Mouse (Mus musculus) intestine, embryonic 15.5 days (tissue): ENCODE data around the gene Nsf. TPM values are rescaled to one million over a fixed set of nuclear protein-coding genes. Genes with fewer than 3 reads are reported as not detected.
"Not testable (repeated sequence)": the region's sequence is repeated elsewhere in the genome, so short reads cannot be mapped to it uniquely, and the experiment has no call there.

Experiments
- ATAC-seq: fragments of 200-750 bp; cut with Nextera tagmentation; 2 replicates; pipeline ENCODE4 v1.8.0; 2017; ENCODE audit warnings: moderate TSS enrichment, moderate library complexity
- H3K27ac ChIP-seq: fragments of 300-500 bp; sonication (generic); 2 replicates; pipeline ENCODE4 v1.5.1; 2015; ENCODE audit warnings: mild to moderate bottlenecking, inconsistent platforms
- H3K27me3 ChIP-seq: fragments of 300-500 bp; sonication (generic); replicated peaks from 2 replicates; pipeline ENCODE4 v1.6.1; 2015; ENCODE audit warnings: inconsistent platforms
- H3K36me3 ChIP-seq: fragments of 300-500 bp; sonication (generic); 2 replicates; pipeline ENCODE4 v1.6.1; 2015; ENCODE audit warnings: inconsistent platforms
- H3K4me1 ChIP-seq: fragments of 300-500 bp; sonication (generic); replicated peaks from 2 replicates; pipeline ENCODE4 v1.6.1; 2015; ENCODE audit warnings: inconsistent platforms
- H3K4me2 ChIP-seq: fragments of 300-500 bp; sonication (generic); replicated peaks from 2 replicates; pipeline ENCODE4 v1.6.1; 2015; ENCODE audit warnings: mild to moderate bottlenecking, inconsistent platforms
- H3K4me3 ChIP-seq: fragments of 300-500 bp; sonication (generic); replicated peaks from 2 replicates; pipeline ENCODE4 v1.5.1; 2015; ENCODE audit warnings: inconsistent platforms
- H3K9ac ChIP-seq: fragments of 300-500 bp; sonication (generic); 2 replicates; pipeline ENCODE4 v1.6.1; 2015; ENCODE audit warnings: inconsistent platforms
- H3K9me3 ChIP-seq: fragments of 300-500 bp; sonication (generic); 2 replicates; pipeline ENCODE4 v1.6.1; 2016; ENCODE audit warnings: inconsistent platforms
- WGBS: fragments of 180-500 bp; shearing (Covaris S2); methylation state at CpG from one replicate; pipeline ENCODE4 v1.1.7; 2015; 5-methylcytosine and 5-hydroxymethylcytosine counted together
- polyA plus RNA-seq: library from polyadenylated mRNA; unstranded; fragments of >200 nt; fragmentation: Nextera tagmentation; extraction: Ambion mirVana; gene quantifications from 2 replicates; pipeline ENCODE4 v1.2.1, GENCODE M21; 2015

Nsf gene
- 47.9 and 50.0 TPM in 2 replicates for polyA plus RNA-seq

- Histone ChIP-seq H3K9ac (peak within 1 kb of the TSS; percentile 93), H3K27ac (peak within 1 kb of the TSS; percentile 36; the same call in 1 of the 2 replicates), H3K27me3 (no peaks in the 10 kb centered on the region), H3K4me2 (peak within 1 kb of the TSS; percentile 75), H3K36me3 (no peaks in the 10 kb centered on the region), H3K9me3 (no peaks in the 10 kb centered on the region), H3K4me1 (0 out of 2 replicates have a peak, but pooled peaks cover 8% of the 10 kb centered on the region), H3K4me3 (peak within 1 kb of the TSS; percentile 84)
- under 1% methylated on average over 52 of the region's 53 CpGs for WGBS
- peak; percentile 97 for ATAC-seq
Measured at GRCm38 (mm10) chr11:103953896-103954292, at the start of gene Nsf. TSS of gene Nsf (minus strand) at chr11:103954056.

- H3K9me3 ChIP-seq = no peaks in the 10 kb centered on the region
- no peaks in the 10 kb centered on the region for H3K27me3 ChIP-seq
- no peak overlapping the region for H3K4me2 ChIP-seq
- H3K4me3 ChIP-seq = no peak overlapping the region
- no peaks in the 10 kb centered on the region for H3K36me3 ChIP-seq
- no peaks in the 10 kb centered on the region for H3K4me1 ChIP-seq
- no peak overlapping the region for H3K27ac ChIP-seq
- no peak for ATAC-seq
- no peak overlapping the region for H3K9ac ChIP-seq
- WGBS = 65% methylated on average over 9 of the region's 9 CpGs
Measured at GRCm38 (mm10) chr11:104003397-104003796, 49.5 kb upstream of the Nsf start.

- WGBS = 84% methylated on average over 5 of the region's 5 CpGs
Measured at GRCm38 (mm10) chr11:104002191-104002590, 48.3 kb upstream of the Nsf start.

DNA sequence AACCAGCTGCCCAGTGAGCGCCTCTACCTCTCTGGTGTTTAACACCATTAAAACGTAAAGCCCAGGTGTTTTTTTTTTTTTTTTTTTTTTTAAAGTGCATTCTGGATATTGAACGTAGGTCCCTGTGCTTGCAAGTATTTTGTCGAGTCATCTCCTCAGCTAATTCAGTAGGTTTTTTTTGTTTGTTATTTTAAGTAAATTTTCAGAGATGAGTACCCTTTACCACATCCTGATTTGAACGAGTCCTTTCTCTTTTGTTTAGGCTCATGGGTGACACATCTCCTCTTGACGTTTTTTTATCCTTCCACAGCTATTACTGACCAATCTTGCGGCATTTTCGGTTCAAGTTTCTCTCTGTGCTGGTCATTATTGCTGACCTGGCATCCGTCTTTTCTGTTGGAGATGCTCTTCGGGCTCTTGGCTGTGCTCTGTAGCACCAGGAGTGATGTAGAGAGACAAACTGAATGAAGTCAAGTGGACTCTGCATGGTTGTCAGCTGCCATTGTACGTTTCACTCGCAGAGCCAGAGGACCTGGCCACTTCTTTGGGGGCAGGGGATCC is 47.6 kb upstream of the Nsf start:
- no peak for ATAC-seq
- Histone ChIP-seq H3K4me1 (no peaks in the 10 kb centered on the region), H3K4me2 (no peak overlapping the region), H3K9ac (no peak overlapping the region), H3K9me3 (no peaks in the 10 kb centered on the region), H3K27ac (no peak overlapping the region), H3K4me3 (no peak overlapping the region), H3K36me3 (no peaks in the 10 kb centered on the region), H3K27me3 (no peaks in the 10 kb centered on the region)
- 77% methylated on average over 12 of the region's 12 CpGs for WGBS

More at GRCm38 (mm10) chr11:104002191-104002590, 48.3 kb upstream of the Nsf start:
- no peak overlapping the region for H3K4me3 ChIP-seq
- H3K4me1 ChIP-seq = no peaks in the 10 kb centered on the region
- H3K4me2 ChIP-seq = no peak overlapping the region
- no peak overlapping the region for H3K9ac ChIP-seq
- H3K36me3 ChIP-seq = no peaks in the 10 kb centered on the region
- H3K27me3 ChIP-seq = no peaks in the 10 kb centered on the region
- no peaks in the 10 kb centered on the region for H3K9me3 ChIP-seq
- no peak overlapping the region for H3K27ac ChIP-seq
- no peak for ATAC-seq

- no peaks in the 10 kb centered on the region for H3K36me3 ChIP-seq
- H3K27ac ChIP-seq = no peak overlapping the region
- H3K4me3 ChIP-seq = no peak overlapping the region
- H3K9ac ChIP-seq = no peak overlapping the region
- H3K27me3 ChIP-seq = no peaks in the 10 kb centered on the region
- no peaks in the 10 kb centered on the region for H3K4me1 ChIP-seq
- H3K9me3 ChIP-seq = no peaks in the 10 kb centered on the region
- no peak for ATAC-seq
- no peak overlapping the region for H3K4me2 ChIP-seq
- 72% methylated on average over 9 of the region's 9 CpGs for WGBS
Measured at GRCm38 (mm10) chr11:104000667-104001394, 47.0 kb upstream of the Nsf start.

DNA sequence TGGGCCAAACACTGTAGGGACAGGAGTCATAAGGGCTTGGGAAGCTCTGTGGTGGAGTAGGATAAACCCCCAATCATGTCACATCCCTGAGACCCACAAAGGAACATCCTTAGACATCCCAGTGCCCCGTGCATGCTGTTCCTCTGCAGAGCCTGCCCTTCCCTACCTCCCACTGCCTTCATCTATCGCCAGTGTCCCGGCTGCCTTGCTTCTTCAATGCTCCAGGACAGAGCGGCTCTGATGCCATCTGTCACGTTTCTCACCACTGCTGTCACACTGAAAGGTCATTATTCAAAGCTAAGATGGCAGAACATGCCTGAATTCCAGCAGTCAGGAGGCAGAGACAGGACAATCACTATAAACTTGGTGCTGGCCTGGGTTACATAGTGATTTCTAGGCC is 44.9 kb upstream of the Nsf start:
- no peak overlapping the region for H3K9ac ChIP-seq
- WGBS = 67% methylated on average over 5 of the region's 5 CpGs
- H3K4me3 ChIP-seq = no peak overlapping the region
- no peaks in the 10 kb centered on the region for H3K9me3 ChIP-seq
- no peaks in the 10 kb centered on the region for H3K27me3 ChIP-seq
- H3K4me1 ChIP-seq = no peaks in the 10 kb centered on the region
- no peak for ATAC-seq
- no peaks in the 10 kb centered on the region for H3K36me3 ChIP-seq
- H3K4me2 ChIP-seq = no peak overlapping the region
- no peak overlapping the region for H3K27ac ChIP-seq

GRCm38 (mm10) chr11:103997385-103997784 is 43.5 kb upstream of the Nsf start:
- no peak overlapping the region for H3K4me2 ChIP-seq
- H3K4me1 ChIP-seq = no peaks in the 10 kb centered on the region
- no peak for ATAC-seq
- 14% methylated on average over 5 of the region's 5 CpGs for WGBS
- no peak overlapping the region for H3K9ac ChIP-seq
- no peaks in the 10 kb centered on the region for H3K9me3 ChIP-seq
- H3K4me3 ChIP-seq = no peak overlapping the region
- no peaks in the 10 kb centered on the region for H3K36me3 ChIP-seq
- H3K27me3 ChIP-seq = no peaks in the 10 kb centered on the region
- no peak overlapping the region for H3K27ac ChIP-seq

GRCm38 (mm10) chr11:103992638-103993037 is 38.8 kb upstream of the Nsf start:
- 61% methylated on average over 4 of the region's 4 CpGs for WGBS
- H3K9ac ChIP-seq = no peak overlapping the region
- no peaks in the 10 kb centered on the region for H3K36me3 ChIP-seq
- H3K4me2 ChIP-seq = no peak overlapping the region
- H3K4me3 ChIP-seq = no peak overlapping the region
- no peak overlapping the region for H3K27ac ChIP-seq
- no peaks in the 10 kb centered on the region for H3K9me3 ChIP-seq
- H3K4me1 ChIP-seq = no peaks in the 10 kb centered on the region
- no peak for ATAC-seq
- no peaks in the 10 kb centered on the region for H3K27me3 ChIP-seq

GRCm38 (mm10) chr11:103990049-103990557 is 36.2 kb upstream of the Nsf start:
- H3K9me3 ChIP-seq, H3K4me1 ChIP-seq, H3K27ac ChIP-seq, H3K4me2 ChIP-seq, H3K4me3 ChIP-seq, H3K36me3 ChIP-seq, H3K27me3 ChIP-seq, H3K9ac ChIP-seq: not testable (repeated sequence)
- WGBS = 20% methylated on average over 12 of the region's 12 CpGs
- ATAC-seq = peak; percentile 80

- no peaks in the 10 kb centered on the region for H3K9me3 ChIP-seq
- no peak overlapping the region for H3K9ac ChIP-seq
- no peak overlapping the region for H3K4me3 ChIP-seq
- ATAC-seq = no peak
- peaks cover 5% of the 10 kb centered on the region; the same call in 1 of the 2 replicates for H3K36me3 ChIP-seq
- H3K27ac ChIP-seq = no peak overlapping the region
- H3K4me2 ChIP-seq = no peak overlapping the region
- no peaks in the 10 kb centered on the region for H3K4me1 ChIP-seq
- WGBS = 32% methylated on average over 8 of the region's 8 CpGs
- H3K27me3 ChIP-seq = no peaks in the 10 kb centered on the region
Measured at GRCm38 (mm10) chr11:103987423-103987822, 33.6 kb upstream of the Nsf start.

DNA sequence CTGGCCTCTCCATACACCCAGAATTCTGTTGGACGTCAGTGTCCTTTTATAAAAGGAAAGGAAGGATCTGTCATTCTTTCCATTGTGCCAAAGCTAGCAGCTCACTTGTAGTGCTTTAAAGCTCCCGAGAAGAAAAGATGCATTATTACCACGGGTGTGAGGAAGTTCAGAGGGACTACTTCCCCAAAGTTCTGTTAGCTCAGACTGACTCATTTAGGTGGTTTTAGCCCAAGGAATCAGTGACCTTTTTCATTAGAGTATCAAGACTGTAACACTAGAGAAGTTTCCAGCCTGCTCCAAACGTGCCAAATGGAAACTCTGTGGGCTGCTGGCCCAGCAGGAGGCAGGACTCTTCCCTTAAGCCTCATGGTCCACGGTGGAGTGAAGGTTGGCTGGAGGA is 30.2 kb upstream of the Nsf start:
- H3K9ac ChIP-seq = no peak overlapping the region
- no peaks in the 10 kb centered on the region for H3K4me1 ChIP-seq
- no peak overlapping the region for H3K4me2 ChIP-seq
- no peak overlapping the region for H3K4me3 ChIP-seq
- H3K27ac ChIP-seq = no peak overlapping the region
- H3K27me3 ChIP-seq = no peaks in the 10 kb centered on the region
- ATAC-seq = no peak
- H3K36me3 ChIP-seq = peaks cover 8% of the 10 kb centered on the region; the same call in 1 of the 2 replicates
- no peaks in the 10 kb centered on the region for H3K9me3 ChIP-seq
- WGBS = 64% methylated on average over 5 of the region's 5 CpGs

GRCm38 (mm10) chr11:103981826-103982225 is 28.0 kb upstream of the Nsf start:
- Histone ChIP-seq H3K4me1 (no peaks in the 10 kb centered on the region), H3K9ac (no peak overlapping the region), H3K4me3 (no peak overlapping the region), H3K4me2 (no peak overlapping the region), H3K36me3 (peaks cover 8% of the 10 kb centered on the region; the same call in 1 of the 2 replicates), H3K9me3 (no peaks in the 10 kb centered on the region), H3K27ac (no peak overlapping the region), H3K27me3 (no peaks in the 10 kb centered on the region)
- no peak for ATAC-seq
- WGBS = 78% methylated on average over 5 of the region's 5 CpGs

DNA sequence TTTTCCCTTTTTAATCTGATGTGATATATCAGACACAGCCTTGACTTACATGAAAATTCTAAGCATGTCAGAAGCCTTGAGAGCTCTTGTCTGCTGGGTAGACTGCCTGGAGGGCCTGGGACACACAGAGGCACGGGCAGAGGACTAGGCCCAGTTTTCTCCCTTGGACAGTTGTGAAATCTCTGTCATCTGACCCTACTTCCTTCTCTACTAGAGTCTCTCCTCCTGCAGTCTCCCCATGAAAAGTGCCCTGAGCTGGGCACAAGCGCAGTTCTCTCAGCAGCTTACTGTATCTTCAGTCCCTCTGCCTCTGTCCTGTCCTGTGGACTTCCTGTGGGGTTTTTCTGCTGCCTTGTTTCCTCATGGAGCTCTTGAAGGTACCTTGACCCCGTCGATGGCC is 25.5 kb upstream of the Nsf start:
- Histone ChIP-seq H3K27me3 (no peaks in the 10 kb centered on the region), H3K4me3 (no peak overlapping the region), H3K27ac (no peak overlapping the region), H3K4me2 (no peak overlapping the region), H3K9ac (no peak overlapping the region), H3K36me3 (peaks cover 8% of the 10 kb centered on the region), H3K4me1 (no peaks in the 10 kb centered on the region), H3K9me3 (no peaks in the 10 kb centered on the region)
- WGBS = 83% methylated on average over 4 of the region's 4 CpGs
- no peak for ATAC-seq
